Mouse (Mus musculus): ENCODE measurements around the gene 4931414P19Rik.
A peak's percentile ranks its signal among the peaks of the same experiment; 100 is the strongest.
"Not testable (repeated sequence)": the region's sequence is repeated elsewhere in the genome, so short reads cannot be mapped to it uniquely, and the experiment has no call there.

4931414P19Rik gene

GRCm38 (mm10) chr14:54628103-54628502 is 22.3 kb upstream of the 4931414P19Rik start:
- no peak for DNase-seq (ENCODE audit: low spot score in 2 of 2)

DNA sequence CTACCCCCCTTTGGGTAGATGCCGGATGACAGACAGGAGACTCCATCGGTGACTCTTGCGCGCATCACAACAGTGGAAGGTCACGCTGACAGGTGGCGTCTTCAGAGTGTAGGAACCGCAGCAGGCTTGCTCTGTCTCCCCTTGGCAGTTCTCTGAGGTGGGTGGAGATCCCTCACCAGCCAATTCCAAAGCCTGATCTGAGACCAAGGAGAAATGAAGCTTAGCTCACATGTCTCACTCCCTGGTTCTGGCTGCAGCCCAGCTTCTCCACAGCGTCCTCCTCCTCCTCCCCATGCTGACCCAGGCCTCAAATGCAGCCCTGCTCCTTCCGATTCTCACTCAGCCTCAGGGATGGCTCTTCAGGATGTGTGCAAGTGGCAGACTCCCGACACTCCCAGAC is 19.2 kb upstream of the 4931414P19Rik start:
- DNase-seq (ENCODE audit: low spot score in 2 of 2): no peak

- DNase-seq (ENCODE audit: low spot score in 2 of 2): no peak
Observed at GRCm38 (mm10) chr14:54623334-54623733, 17.5 kb upstream of the 4931414P19Rik start.

GRCm38 (mm10) chr14:54621133-54621532 is 15.3 kb upstream of the 4931414P19Rik start, which contains the start of gene Psmb11:
Gene Psmb11, plus strand, starts transcription at chr14:54621433.
- no peak for DNase-seq (ENCODE audit: low spot score in 2 of 2)

GRCm38 (mm10) chr14:54617897-54618365 is 12.1 kb upstream of the 4931414P19Rik start, which contains the start of gene Psmb5:
Gene Psmb5, minus strand, starts transcription at chr14:54618022.
- peak; percentile 81 to 88 for DNase-seq (ENCODE audit: low spot score in 2 of 2)

DNA sequence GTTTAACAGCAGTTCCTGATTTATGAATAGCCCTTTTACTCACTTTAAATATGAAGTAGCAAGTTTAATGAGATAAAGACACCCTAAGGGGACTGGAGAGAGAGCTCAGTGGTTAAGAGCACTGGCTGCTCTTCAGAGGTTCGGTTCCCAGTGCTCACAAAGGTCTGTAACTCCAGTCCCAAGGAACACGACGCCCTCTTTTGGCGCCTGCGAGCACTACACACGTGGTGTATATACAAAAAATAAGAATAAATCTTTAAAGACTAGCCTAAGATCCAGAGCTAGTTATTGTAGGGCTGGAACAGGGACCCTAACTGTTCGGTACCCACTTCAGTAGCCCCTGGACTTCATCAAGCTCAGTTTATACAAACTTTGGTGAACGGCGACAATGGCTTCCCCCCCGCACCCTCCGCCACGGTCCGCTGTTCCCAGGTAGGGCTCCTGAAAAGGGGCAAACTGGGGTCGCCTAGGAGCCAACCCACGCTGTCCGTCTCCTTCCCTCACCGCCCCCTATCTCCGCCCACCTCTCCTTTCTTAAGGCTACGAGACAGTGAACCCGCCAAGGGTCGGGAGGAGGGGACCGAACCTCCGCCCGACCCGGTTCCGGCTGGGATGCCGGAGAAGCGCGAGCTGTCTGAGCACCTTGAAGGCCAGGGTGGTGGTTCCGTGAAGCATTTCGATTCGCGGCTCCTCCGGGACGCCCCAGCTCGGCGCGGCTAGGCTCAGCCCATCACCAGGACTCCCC is 11.5 kb upstream of the 4931414P19Rik start:
- DNase-seq (ENCODE audit: low spot score in 2 of 2): no peak

DNA sequence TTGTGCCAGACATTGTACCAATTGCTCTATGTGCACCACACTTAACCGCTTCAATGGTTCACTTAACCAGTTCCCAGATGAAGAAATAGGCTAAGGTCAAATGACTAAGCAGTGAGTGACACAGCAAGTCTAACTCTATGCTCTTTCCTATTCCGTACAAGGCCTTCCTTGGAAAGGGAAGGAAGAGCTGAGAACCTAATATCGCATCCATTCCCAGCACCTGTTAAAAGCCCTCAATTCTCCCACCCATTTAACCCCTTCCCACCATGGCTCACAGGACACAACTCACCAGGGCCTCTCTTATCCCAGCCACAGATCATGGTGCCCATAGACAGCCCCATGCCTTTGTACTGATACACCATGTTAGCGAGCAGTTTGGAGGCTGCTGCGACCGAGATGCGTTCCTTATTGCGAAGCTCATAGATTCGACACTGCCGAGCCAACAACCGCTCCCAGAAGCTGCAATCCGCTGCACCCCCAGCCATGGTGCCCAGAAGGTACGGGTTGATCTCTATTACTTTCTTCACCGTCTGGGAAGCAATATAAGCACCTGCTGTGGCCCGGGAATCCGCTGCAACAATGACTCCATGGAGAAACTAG is 10.5 kb upstream of the 4931414P19Rik start:
- no peak for DNase-seq (ENCODE audit: low spot score in 2 of 2)

GRCm38 (mm10) chr14:54614130-54614529 is 8.3 kb upstream of the 4931414P19Rik start:
- DNase-seq (ENCODE audit: low spot score in 2 of 2): not testable (repeated sequence)

GRCm38 (mm10) chr14:54610648-54611047 is 4.9 kb upstream of the 4931414P19Rik start:
- DNase-seq (ENCODE audit: low spot score in 2 of 2): no peak

DNA sequence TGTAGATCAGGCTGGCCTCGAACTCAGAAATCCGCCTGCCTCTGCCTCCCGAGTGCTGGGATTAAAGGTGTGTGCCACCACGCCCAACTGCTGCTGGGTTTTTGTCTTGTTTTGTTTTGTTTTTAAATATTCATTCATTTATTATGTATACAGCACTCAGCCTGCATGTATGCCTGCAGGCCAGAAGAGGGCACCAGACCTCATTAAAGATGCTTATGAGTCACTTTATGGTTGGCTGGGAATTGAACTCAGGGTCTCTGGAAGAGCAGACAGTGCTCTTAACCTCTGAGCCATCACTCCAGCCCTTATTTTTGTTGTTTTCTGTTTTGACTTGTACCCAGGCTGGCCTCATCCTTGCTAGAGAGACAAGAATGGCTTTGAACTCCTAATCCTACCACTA is 4.2 kb upstream of the 4931414P19Rik start:
- DNase-seq (ENCODE audit: low spot score in 2 of 2): no peak

- no peak for DNase-seq (ENCODE audit: low spot score in 2 of 2)
Observed at GRCm38 (mm10) chr14:54609245-54609644, 3.5 kb upstream of the 4931414P19Rik start.

- no peak for DNase-seq (ENCODE audit: low spot score in 2 of 2)
Observed at GRCm38 (mm10) chr14:54607226-54607625, 1.4 kb upstream of the 4931414P19Rik start.

- no peak for DNase-seq (ENCODE audit: low spot score in 2 of 2)
Observed at GRCm38 (mm10) chr14:54603686-54604085, 2.1 kb downstream of the 4931414P19Rik start.

DNA sequence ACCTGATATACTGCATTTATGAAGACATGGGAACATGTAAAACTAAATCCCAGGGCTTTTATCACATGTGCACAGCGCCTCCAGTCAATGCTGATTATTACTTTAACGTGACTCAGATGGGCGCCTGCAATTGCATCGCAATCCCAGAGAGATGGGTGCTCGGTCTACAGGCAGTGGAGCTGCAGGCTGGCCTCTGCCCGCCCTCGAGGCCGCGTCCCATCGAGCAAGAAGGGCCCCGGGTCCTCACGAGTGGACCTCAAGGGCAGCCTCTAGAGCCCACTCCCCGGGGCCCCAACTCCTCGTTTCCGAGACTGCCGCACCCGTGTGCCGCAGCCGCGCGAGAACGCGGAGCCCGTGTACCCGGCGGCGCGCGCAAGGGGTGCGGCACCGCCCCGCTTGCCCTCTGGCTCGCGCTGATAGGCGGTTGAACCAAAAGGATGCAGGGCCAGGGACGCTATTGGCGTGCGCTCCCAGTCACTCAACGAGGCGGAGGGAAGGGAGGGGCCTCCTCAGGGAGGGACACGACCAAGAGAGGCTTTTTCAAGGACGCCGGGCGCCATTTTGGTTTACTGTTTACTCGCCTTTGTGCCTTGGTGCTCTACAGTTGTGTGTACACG is 2.6 kb downstream of the 4931414P19Rik start:
- peak; percentile 96 to 98 for DNase-seq (ENCODE audit: low spot score in 2 of 2)

DNA sequence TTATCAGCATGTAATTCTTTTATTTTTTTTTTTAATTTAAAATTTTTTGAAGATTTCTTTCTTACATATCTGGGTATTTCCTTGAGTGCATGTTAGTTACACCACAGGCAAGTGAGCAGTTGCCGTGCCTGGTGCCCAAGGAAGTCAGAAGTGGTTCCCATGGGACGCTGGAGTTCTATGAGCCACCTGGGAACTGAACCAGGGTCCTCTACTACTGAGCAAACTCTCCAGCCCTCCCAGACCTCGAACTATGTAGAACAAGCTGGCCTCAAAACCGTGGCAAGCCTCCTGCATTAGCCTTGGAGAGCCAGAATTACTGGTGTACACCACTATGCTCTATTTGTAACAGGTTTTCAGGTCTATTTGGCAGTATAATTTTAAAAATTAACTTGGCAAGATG is 3.2 kb downstream of the 4931414P19Rik start:
- DNase-seq (ENCODE audit: low spot score in 2 of 2): no peak

GRCm38 (mm10) chr14:54601601-54602000 is 4.2 kb downstream of the 4931414P19Rik start:
- DNase-seq (ENCODE audit: low spot score in 2 of 2): no peak

GRCm38 (mm10) chr14:54597084-54597483 is 8.7 kb downstream of the 4931414P19Rik start:
- no peak for DNase-seq (ENCODE audit: low spot score in 2 of 2)

DNA sequence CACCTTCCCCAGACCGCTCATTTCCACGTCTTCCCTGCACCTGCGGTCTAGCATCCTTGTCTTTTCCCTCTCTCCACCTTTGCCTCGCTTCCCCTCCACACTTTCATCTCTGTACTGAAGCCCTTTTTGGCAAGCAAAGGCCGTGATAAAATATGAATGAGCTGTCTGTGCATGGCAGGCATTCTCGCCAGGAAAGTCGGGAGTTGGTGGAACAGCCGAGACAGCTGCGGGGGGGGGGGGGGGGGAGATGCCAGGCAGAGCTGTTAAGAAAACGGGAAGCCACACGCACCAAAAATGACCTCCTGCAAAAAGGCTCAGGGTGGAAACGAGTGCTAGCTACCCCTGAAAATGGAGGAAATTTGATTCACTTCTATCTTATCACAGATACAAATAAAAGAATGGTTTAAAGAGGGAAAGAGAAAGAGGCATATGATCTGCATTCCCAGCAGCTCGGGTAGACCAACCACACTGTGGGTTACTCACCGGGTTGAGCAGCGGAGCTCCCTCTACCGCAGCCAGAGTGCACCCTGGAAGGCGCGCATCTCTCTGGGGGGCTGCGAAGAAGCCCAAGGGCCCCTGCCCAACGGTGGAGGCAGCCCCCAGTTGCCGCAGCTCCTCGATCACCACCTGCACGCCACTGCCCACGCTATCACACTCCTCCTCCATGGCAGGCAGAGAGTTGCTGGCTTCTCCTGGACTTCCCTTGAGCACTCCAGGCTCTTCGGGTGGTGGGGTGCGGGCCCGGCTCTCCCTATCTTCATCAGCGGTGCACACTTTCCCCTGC is 11.0 kb downstream of the 4931414P19Rik start:
- DNase-seq (ENCODE audit: low spot score in 2 of 2): no peak

DNA sequence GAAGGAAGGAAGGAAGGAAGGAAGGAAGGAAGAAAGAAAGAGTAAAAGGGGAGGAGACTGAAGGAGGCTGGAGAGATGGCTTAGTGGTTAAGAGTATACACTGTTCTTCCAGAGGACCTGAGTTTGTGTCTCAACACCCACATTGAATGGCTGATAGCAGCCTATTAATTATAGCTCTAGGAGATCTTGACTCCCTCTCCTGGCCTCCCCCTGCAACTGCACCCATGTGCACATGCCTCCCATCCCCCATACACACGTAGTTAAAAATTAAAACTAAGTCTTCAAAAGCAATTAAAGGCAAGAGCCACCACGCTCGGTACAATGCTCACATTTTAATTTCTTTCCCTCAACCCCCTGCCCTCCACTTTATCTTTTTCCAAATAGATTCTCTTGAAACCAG is 11.7 kb downstream of the 4931414P19Rik start:
- no peak for DNase-seq (ENCODE audit: low spot score in 2 of 2)

- DNase-seq (ENCODE audit: low spot score in 2 of 2): no peak
Observed at GRCm38 (mm10) chr14:54592319-54592934, 13.4 kb downstream of the 4931414P19Rik start.

- DNase-seq (ENCODE audit: low spot score in 2 of 2): no peak
Observed at GRCm38 (mm10) chr14:54591056-54591455, 14.7 kb downstream of the 4931414P19Rik start.

Measured in spleen, postnatal 36 days (tissue).